Mouse (Mus musculus) liver, postnatal 0 days (tissue): ENCODE data around the gene Sf3a2. TPM values are rescaled to one million over a fixed set of nuclear protein-coding genes. Genes with fewer than 3 reads are reported as not detected.

ENCODE experiments used
- ATAC-seq: fragments of 200-750 bp; cut with Nextera tagmentation; 2 replicates; pipeline ENCODE4 v1.8.0; 2017; ENCODE audit warnings: mild to moderate bottlenecking, moderate library complexity
- DNase-seq: peaks from one replicate; pipeline ENCODE4 v3.0.0-alpha.2; 2016
- H3K27ac ChIP-seq: fragments of 300-500 bp; sonication (generic); 2 replicates; pipeline ENCODE4 v1.5.1; 2014; ENCODE audit warnings: antibody characterized with exemption, moderate library complexity, mild to moderate bottlenecking, low read depth
- H3K27me3 ChIP-seq: fragments of 300-500 bp; sonication (generic); 2 replicates; pipeline ENCODE4 v1.6.1; 2014; ENCODE audit warnings: low read length, control low read depth, mixed read lengths; ENCODE audit not compliant: insufficient read depth
- H3K36me3 ChIP-seq: fragments of 300-500 bp; sonication (generic); replicated peaks from 2 replicates; pipeline ENCODE4 v1.6.1; 2014; ENCODE audit warnings: mild to moderate bottlenecking, control low read depth, low read length, moderate library complexity, mixed read lengths; ENCODE audit not compliant: insufficient read depth
- H3K4me1 ChIP-seq: fragments of 300-500 bp; sonication (generic); 2 replicates; pipeline ENCODE4 v1.6.1; 2014; ENCODE audit warnings: antibody characterized with exemption, mild to moderate bottlenecking, control low read depth; ENCODE audit not compliant: insufficient read depth
- H3K4me2 ChIP-seq: fragments of 300-500 bp; sonication (generic); 2 replicates; pipeline ENCODE4 v1.6.1; 2014; ENCODE audit warnings: low read depth, mild to moderate bottlenecking, low read length, moderate library complexity, mixed read lengths
- H3K4me3 ChIP-seq: fragments of 300-500 bp; sonication (generic); 2 replicates; pipeline ENCODE4 v1.5.1; 2014; ENCODE audit warnings: low read depth, low read length
- H3K9ac ChIP-seq: fragments of 300-500 bp; sonication (generic); replicated peaks from 2 replicates; pipeline ENCODE4 v1.6.1; 2014; ENCODE audit warnings: mild to moderate bottlenecking, moderate library complexity
- H3K9me3 ChIP-seq: fragments of 300-500 bp; sonication (generic); 2 replicates; pipeline ENCODE4 v1.6.1; 2016; ENCODE audit warnings: mild to moderate bottlenecking, control low read depth, low read length, mixed read lengths
- CTCF ChIP-seq: sonication (generic); IDR thresholded peaks from 2 replicates; pipeline ENCODE4 v1.5.1; 2016; ENCODE audit warnings: antibody characterized with exemption, low read depth
- EP300 ChIP-seq: IDR thresholded peaks from 2 replicates; pipeline ENCODE4 v1.6.1; 2016; ENCODE audit warnings: antibody characterized with exemption, low read depth, mild to moderate bottlenecking
- WGBS: fragments of 180-500 bp; shearing (Covaris S2); extraction: QIAGEN DNeasy Blood & Tissue Kit; methylation state at CpG from one replicate; pipeline ENCODE4 v1.1.7; 2014; ENCODE audit not compliant: insufficient replicate concordance; 5-methylcytosine and 5-hydroxymethylcytosine counted together
- polyA plus RNA-seq: library from polyadenylated mRNA; unstranded; fragments of >200 nt; fragmentation: Nextera tagmentation; extraction: Ambion mirVana; gene quantifications from 2 replicates; pipeline ENCODE4 v1.2.1, GENCODE M21; 2015

Gene Sf3a2
- polyA plus RNA-seq, 1 experiment from 2014 or later = 20.9 TPM

DNA sequence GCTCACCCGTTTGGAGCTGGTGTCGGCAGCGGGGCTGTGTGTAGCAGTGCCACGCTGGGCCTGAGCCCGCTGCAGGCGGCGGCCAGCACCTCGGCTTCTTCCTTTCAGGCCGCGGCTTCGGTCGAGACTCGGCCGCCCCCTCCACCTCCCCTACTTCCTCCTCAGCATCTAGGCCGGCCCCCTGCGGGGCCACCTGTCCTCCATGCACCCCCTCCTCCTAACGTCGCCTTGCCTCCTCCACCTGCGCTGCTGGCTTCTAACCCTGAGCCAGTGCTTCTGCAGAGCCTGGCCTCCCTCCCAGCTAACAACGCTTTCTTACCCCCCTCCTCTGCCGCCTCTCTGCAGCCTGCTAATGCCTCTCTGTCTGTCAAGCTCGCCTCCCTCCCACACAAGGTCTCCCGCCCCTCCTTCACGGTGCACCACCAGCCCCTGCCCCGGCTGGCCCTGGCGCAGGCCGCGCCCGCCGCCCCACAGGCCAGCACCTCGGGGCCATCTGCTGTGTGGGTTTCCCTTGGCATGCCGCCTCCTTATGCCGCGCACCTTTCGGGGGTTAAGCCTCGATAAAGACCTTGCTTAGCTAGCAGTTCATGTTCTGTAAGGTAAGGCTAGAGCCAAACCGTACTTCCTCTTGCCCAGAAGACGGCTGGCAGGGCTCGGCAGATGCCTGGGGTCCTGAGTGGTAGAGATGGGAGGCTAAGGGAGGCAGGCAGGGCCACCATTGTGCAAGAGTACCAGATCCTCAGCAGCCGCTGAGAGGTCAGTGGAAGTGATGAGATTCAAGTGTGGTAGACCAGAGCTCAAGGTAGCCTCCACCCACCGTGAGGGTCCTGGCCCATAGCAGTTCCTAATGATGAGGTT, 5.6 kb upstream of the Sf3a2 start:
- Histone ChIP-seq H3K27me3 (no peaks in the 10 kb centered on the region), H3K27ac (no peak overlapping the region), H3K9me3 (no peaks in the 10 kb centered on the region), H3K4me3 (no peak overlapping the region), H3K36me3 (peaks cover 81% of the 10 kb centered on the region), H3K4me1 (peaks cover 9% of the 10 kb centered on the region), H3K9ac (no peak overlapping the region), H3K4me2 (no peak overlapping the region)
- DNase-seq (no peak), ATAC-seq (no peak)
- no peak for TF ChIP-seq EP300
- TF ChIP-seq CTCF = no peak
- 54% methylated on average over 38 of the region's 41 CpGs for WGBS

DNA sequence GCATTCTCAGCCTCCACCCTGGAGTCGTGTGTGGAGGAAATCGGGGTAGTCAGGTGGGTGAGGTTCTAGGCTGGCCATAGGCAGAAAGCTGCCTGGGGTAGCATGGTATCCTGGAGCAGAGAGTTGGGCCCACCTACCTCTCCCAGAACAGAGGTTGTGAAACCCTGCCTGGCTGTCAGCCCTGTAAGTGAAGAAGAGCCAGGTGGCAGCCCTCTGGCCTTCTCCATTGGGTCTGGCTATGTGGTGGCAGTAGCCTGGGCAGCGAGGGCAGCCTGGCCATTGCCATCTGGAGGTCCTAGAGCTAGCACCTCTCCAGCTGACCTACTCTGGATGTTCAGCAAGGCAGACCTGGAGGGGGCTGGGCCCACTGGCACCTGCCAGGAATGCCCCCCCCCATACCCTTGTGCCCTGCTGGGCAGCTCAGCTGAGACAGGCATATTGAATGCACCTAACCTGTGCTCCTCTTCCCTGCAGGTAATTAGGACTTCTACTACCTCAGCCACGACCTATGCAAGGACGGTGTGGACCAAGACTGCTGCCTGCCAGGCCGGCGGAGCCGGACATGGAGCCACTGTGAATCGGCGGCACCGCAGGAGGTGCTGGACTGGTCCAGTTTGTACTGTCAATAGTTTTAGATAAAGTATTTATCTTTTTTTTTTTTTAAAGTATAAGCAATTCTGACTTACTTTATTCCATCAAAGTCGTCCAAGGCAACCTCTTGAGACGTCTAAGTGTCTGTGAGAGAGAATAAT, 4.8 kb upstream of the Sf3a2 start:
- no peak for DNase-seq
- no peak for ATAC-seq
- no peak for TF ChIP-seq CTCF
- TF ChIP-seq EP300 = no peak
- Histone ChIP-seq H3K27ac (no peak overlapping the region), H3K4me3 (no peak overlapping the region), H3K9ac (no peak overlapping the region), H3K9me3 (no peaks in the 10 kb centered on the region), H3K27me3 (no peaks in the 10 kb centered on the region), H3K4me2 (no peak overlapping the region), H3K4me1 (peaks cover 9% of the 10 kb centered on the region), H3K36me3 (peaks cover 74% of the 10 kb centered on the region)
- 88% methylated on average over 13 of the region's 13 CpGs for WGBS

DNA sequence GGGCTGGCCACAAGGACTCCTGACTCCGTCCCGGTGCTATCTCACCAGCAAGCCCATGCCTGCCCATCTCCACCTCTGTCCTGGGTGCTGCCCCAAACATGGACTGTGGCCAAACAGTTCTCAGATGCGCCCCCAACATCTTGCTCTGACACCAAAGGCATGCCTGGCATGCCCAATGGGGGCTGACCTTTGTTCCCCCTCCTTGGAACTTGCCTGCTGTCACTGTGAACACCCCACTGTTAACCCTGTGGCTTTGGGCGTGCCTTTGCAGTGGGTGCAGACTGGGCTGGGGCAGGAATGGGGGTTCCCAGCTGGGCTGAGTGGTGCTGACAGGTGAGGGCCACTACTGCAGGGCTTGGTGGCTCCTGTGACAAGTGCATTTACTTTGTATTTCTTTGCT, 4.2 kb upstream of the Sf3a2 start:
- Histone ChIP-seq H3K27ac (no peak overlapping the region), H3K36me3 (peaks cover 68% of the 10 kb centered on the region)

DNA sequence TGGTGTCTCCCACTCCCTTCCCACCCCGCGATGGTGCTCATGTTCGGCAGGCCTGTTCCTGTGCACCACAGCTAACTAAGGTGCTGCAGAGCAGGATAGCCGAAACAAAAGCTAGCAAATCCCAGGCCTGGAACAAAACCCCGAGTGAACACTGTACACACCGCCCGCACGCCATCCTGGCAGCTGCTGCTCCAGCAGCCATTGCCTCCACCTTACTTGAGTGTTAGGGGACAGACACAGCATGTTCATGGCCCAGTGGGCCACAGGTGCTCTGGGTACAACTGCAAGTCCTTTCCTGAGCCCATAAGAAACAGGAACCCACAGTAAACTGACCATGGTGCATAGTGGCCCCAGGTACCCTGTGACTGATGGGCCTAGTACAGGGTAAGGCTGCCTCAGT, 3.2 kb upstream of the Sf3a2 start:
- no peaks in the 10 kb centered on the region for H3K9me3 ChIP-seq
- WGBS = 90% methylated on average over 8 of the region's 8 CpGs
- H3K4me3 ChIP-seq = no peak overlapping the region
- peaks cover 60% of the 10 kb centered on the region for H3K36me3 ChIP-seq
- H3K4me1 ChIP-seq = peaks cover 15% of the 10 kb centered on the region
- H3K4me2 ChIP-seq = no peak overlapping the region
- DNase-seq (no peak), ATAC-seq (no peak)
- H3K9ac ChIP-seq = no peak overlapping the region
- TF ChIP-seq EP300 = no peak
- no peak for TF ChIP-seq CTCF
- H3K27ac ChIP-seq = no peak overlapping the region
- no peaks in the 10 kb centered on the region for H3K27me3 ChIP-seq

More for the DNA sequence above, 4.2 kb upstream of the Sf3a2 start:
- H3K4me1 ChIP-seq = peaks cover 9% of the 10 kb centered on the region
- H3K4me2 ChIP-seq = no peak overlapping the region
- H3K9ac ChIP-seq = no peak overlapping the region
- H3K4me3 ChIP-seq = no peak overlapping the region
- H3K9me3 ChIP-seq = no peaks in the 10 kb centered on the region
- WGBS = 87% methylated on average over 4 of the region's 4 CpGs
- DNase-seq = no peak
- ATAC-seq = no peak
- TF ChIP-seq CTCF (no peak), EP300 (no peak)
- H3K27me3 ChIP-seq = no peaks in the 10 kb centered on the region

DNA sequence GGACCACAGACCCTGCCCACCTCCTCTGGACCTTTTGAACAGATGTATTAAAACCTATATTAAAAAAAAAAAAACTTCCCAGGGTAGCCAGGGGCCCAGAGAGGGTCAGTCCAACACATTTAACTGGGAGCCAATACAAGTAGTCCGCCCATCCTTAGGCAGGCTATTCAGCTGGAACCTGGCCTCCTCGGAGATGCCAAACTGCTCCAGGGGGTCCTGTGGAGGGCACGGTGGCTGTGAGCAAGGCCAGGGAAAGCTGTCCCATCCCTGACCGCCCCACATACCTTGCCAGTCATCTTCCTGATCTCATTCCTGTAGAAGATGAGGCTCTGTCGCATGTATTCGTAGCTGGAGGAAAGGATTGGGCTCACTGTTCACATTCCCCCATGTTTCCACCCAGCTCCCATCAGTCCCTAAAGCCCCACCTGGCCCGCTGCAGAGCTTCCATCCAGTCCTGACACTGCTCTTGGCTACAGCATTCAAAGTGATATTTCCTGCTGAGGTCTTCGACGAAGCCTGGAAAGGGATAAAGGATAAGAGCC, 1.6 kb upstream of the Sf3a2 start:
- Histone ChIP-seq H3K4me3 (peak overlapping the region; percentile 86; the same call in 1 of the 2 replicates), H3K4me2 (peak overlapping the region; percentile 93), H3K9me3 (no peaks in the 10 kb centered on the region), H3K36me3 (peaks cover 53% of the 10 kb centered on the region), H3K9ac (peak overlapping the region; percentile 91; the same call in 1 of the 2 replicates), H3K27ac (no peak overlapping the region), H3K4me1 (peaks cover 22% of the 10 kb centered on the region), H3K27me3 (no peaks in the 10 kb centered on the region)
- WGBS = 85% methylated on average over 9 of the region's 9 CpGs
- DNase-seq (no peak), ATAC-seq (no peak)
- TF ChIP-seq CTCF = no peak
- no peak for TF ChIP-seq EP300
